Mouse (Mus musculus) adrenal gland, adult 18-20 months (tissue): ENCODE data around the gene Foxi2. TPM values are rescaled to one million over a fixed set of nuclear protein-coding genes. Genes with fewer than 3 reads are reported as not detected.

Experiments
- DNase-seq, 2 experiments: peaks; one replicate each; pipeline ENCODE4 v3.0.0; 2021 to 2022; ENCODE audit warnings: low spot score in 2 of 2
- long read RNA-seq, 2 experiments: library from polyadenylated mRNA; stranded (forward); transcript quantifications; one replicate each; pipeline ENCODE4 v2.0.0; 2021
- total RNA-seq, 2 experiments: library from RNA; stranded (reverse); gene quantifications; 1 replicate in 1 of 2; 2 replicates in 1 of 2; pipeline ENCODE4 v1.2.3; 2021

Foxi2 gene
- not detected for total RNA-seq
- long read RNA-seq, experiment 1, result 0 reads
- long read RNA-seq, experiment 2, result 0 reads

- no peak for DNase-seq
Measured at GRCm38 (mm10) chr7:135410237-135410965, at the start of gene Foxi2. Gene Foxi2, plus strand, starts transcription at chr7:135410308.

DNA sequence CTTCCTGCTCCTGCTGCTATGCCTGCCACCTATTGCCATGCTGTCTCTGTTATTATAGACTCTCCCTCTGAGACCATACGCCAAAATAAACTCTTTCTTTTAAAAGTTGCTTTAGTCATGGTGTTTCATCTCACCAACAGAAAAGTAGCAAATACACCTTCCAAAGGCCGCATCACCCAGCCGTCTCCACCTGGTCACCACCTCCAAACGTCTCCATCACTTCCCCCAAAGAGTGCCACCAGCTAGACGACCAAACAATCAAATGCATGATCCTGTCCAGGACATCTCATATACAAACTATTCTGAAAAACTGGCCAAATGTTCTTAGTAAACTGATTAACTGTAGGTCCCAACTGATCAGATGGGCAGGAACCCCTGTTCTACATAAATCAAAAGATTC is 45.5 kb upstream of the Foxi2 start:
- DNase-seq, result no peak

GRCm38 (mm10) chr7:135376048-135376447 is 34.1 kb upstream of the Foxi2 start:
- no peak for DNase-seq

- peak in 1 of 2 experiments; percentile 25 for DNase-seq
Measured at GRCm38 (mm10) chr7:135376932-135377331, 33.2 kb upstream of the Foxi2 start.

- DNase-seq, result no peak
Measured at GRCm38 (mm10) chr7:135378331-135378730, 31.8 kb upstream of the Foxi2 start.

GRCm38 (mm10) chr7:135389039-135389438 is 21.1 kb upstream of the Foxi2 start:
- no peak for DNase-seq

- DNase-seq, result no peak
Measured at GRCm38 (mm10) chr7:135392949-135393542, 17.1 kb upstream of the Foxi2 start.

DNA sequence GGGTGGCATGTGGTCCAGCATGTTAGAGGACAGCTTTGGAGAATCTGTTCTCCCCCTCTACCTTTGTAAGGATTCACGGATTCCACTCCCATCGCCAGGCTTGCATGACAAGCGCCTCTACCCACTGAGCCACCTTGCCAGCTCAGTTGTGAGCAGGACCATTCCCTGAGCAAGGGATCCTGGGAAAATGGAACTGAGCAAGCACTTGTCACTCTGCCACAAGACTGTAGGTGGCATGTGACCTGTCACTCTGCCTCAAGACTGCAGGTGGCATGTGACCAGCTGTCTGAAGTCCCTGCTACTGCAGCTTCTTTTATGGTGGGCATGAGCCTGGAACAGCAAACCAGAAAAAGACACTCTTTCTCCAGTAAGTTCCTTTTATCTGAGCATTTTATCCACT is 15.7 kb upstream of the Foxi2 start:
- DNase-seq, result no peak

DNA sequence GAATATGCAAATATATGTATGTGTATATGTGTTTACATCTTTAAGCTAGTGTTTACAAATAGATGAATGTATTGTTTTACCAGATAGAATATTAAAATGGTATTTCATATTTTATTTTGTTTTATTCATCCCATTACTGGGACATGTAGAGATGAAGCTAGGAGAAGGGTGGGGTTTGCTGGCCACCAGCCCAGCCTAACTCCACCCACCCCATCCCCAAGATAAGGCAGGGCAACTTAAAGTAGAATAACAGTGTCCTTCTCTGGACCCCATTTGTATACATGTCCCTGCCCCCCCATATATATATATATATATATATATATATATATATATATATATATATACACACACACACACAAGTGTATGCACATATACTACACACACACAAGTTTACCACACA is 14.9 kb upstream of the Foxi2 start:
- no peak for DNase-seq

DNA sequence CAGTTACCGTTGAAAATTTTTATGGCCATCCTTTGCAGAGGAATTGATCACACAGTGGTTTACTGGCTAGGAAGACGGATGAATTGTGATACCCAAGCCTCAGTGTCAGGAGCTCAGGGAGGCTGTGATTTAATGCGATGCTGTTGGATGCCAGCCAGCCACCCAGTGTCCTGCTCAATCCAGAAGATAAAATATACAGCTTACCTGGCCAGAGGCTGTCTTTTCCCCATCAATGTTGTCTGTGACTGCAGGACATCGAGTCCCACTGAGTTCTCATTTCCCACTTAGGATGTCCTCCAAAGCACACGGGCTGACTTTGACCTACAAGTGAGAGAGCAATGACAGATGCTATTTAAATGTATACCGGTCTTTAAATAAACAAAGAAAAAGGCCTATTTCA is 13.0 kb upstream of the Foxi2 start:
- DNase-seq, result no peak

- no peak for DNase-seq
Measured at GRCm38 (mm10) chr7:135397874-135398273, 12.2 kb upstream of the Foxi2 start.

- peak; percentile 62 to 75 for DNase-seq
Measured at GRCm38 (mm10) chr7:135403416-135403815, 6.7 kb upstream of the Foxi2 start.

GRCm38 (mm10) chr7:135406761-135407160 is 3.3 kb upstream of the Foxi2 start:
- DNase-seq, result no peak

DNA sequence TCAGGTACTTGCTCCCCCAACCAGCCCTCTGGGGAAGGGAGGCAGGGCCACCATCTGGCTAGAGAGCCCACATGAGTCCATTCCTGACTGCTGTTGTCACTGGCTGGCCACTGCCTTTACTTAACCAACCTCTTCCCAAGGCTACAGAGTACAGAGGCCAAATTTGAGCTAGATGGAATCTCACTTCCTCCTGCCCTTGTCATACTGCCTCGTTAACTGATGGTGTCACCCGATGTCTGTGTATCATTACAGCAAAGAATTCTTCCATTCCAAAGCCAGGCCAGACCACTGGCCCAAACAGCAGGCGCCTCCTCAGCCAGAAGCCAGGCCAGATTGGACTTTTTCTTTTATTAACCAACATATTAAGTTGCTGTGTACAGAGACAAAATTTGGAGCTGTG is 1.6 kb upstream of the Foxi2 start:
- no peak for DNase-seq

DNA sequence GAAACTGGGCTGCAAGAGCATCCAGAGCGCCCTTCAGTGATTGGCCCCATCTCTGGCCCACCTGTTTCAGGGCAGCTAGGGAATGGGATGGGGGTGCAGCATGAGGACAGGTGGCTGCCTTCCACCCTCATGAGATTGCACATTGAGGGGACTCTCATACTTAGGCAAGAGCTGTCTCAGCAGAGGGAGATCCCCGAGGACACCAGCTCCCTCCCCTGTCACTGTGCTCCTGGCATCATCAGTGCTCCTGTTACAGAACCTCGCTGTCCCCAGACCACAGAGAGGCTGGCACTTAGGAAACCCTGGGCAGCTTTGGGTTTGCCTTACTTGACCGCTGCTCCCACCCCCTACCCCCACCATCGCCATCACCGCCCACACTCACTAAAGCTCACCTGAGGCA is 2.2 kb downstream of the Foxi2 start:
- DNase-seq, result no peak

DNA sequence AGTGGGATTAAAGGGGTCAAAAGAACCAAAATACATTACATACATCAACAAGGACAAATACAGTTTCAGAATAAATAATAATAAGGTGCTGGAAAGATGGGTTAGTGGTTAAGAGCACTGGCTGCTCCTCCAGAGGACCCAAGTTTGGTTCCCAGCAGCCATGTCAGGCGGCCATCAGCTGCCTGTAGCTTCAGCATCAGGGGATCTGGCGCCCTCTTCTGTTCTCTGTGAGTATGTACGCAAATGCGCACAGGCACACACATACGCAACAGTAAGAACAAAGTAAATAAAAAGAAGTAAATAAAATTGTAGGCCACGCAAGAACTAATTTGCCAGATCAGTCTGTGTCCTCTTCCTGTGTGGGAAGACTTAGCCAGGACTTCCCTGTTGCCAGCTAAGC is 18.7 kb downstream of the Foxi2 start:
- no peak for DNase-seq

DNA sequence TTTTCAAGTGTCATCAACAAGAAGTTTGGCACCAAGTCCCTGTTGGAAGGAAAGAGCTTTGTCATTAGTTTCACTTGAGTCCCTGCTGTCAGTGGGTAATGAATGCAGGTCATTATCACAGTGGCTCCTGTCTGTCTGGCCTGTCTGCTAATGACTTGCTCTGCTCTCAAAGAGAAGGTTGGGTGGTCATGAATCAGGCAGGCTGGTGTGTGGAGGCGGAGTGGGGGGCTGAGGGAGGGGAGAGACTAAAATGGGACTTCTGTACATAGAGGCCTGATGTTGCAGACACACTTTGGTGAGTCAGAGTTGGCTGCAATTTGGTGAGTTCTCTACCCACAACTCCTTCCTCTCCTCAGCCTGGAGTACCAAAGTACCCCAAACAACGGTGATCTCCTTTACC is 20.8 kb downstream of the Foxi2 start:
- no peak for DNase-seq

GRCm38 (mm10) chr7:135443903-135444302 is 33.8 kb downstream of the Foxi2 start:
- no peak for DNase-seq

DNA sequence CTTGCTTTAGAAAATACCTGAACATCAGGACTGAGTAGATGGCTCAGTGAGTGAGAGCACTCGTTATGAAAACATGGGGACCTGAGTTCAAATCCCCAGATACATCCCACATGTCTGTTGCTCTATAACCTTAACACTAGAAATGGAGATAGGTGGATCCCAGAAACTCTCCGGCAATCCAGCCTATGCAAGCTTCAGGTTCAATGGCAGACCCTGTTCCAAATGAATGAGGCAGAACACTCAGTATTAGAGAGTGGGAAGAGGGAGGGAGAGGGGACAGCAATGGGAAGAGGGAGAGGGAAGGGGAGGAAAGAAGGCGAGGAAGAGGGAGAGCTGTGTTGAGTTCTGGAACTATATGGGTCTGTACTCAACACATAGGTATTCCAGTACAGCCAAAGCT is 41.2 kb downstream of the Foxi2 start:
- no peak for DNase-seq

GRCm38 (mm10) chr7:135452366-135452765 is 42.3 kb downstream of the Foxi2 start:
- DNase-seq, result no peak

DNA sequence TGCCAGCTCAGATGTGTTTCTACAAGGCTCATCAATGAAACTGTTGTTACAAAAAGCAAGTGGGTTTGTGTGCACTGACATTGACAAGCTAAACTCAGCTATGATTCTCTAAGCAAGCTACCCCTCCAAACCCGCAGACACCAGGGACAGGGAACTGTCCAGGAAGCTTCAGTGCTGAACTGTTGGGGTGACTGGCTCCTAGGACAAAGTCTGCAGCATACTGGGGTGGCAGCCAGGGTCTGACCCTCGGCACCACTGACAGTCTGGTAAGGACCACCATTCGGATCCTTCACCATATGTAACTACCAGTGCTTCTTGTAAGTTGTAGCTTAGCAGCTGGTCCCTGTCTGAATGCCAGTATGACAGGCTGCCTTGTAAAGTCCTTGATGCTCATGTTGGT is 43.6 kb downstream of the Foxi2 start:
- no peak for DNase-seq
